Mouse (Mus musculus) c-Kit-positive CD71-positive TER-119-positive erythroid progenitor cells, embryonic 14.5 days (primary cell): ENCODE measurements around the gene Vmn2r51.
"Not testable (repeated sequence)": the region's sequence is repeated elsewhere in the genome, so short reads cannot be mapped to it uniquely, and the experiment has no call there.

Experiments used
- DNase-seq: peaks from one replicate; pipeline ENCODE4 v3.0.0-alpha.2; 2013; ENCODE audit warnings: low spot score

The Vmn2r51 gene

DNA sequence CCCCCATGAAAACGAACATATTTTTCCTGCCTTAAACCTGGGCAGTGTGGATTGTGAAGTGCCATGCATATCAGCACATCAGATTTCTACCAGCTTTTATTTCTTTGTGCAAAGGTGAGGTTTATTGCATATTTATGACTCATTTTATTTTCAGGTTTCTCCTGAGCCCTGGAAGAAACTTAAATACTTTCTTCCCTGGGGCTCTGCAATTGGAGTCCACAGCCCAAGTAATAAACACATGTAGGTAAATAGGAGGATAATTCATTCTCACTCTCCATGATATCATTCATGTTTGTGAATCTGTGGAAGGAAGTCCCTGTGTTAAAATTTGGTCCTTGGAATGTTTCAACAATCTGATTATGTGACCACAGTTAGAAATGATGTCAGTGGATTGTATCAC, at the start of gene Vmn2r51:
Vmn2r51 (minus strand) TSS at position 101 of the 400 bp plus-strand sequence.
- DNase-seq, result not testable (repeated sequence)

DNA sequence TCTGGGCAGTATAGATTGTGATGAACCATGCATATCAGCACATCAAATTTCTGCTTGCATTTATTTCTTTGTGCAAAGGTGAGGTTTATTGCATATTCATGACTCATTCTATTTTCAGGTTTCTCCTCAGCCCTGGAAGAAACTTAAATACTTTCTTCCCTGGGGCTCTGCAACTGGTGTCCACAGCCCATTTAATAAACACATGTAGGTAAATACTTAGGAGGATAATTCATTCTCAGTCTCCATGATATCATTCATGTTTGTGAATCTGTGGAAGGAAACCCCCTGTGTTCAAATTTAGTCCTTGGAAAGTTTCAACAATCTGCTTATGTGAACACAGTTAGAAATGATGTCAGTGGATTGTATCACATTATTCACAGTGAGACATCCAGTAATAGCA, 52.3 kb downstream of the Vmn2r51 start, which contains the start of gene Vmn2r50:
Vmn2r50 (minus strand) TSS at position 101 of the 400 bp plus-strand sequence.
- not testable (repeated sequence) for DNase-seq
